ENCODE assay signal across 8 mouse cellular contexts in the genomic region with DNA sequence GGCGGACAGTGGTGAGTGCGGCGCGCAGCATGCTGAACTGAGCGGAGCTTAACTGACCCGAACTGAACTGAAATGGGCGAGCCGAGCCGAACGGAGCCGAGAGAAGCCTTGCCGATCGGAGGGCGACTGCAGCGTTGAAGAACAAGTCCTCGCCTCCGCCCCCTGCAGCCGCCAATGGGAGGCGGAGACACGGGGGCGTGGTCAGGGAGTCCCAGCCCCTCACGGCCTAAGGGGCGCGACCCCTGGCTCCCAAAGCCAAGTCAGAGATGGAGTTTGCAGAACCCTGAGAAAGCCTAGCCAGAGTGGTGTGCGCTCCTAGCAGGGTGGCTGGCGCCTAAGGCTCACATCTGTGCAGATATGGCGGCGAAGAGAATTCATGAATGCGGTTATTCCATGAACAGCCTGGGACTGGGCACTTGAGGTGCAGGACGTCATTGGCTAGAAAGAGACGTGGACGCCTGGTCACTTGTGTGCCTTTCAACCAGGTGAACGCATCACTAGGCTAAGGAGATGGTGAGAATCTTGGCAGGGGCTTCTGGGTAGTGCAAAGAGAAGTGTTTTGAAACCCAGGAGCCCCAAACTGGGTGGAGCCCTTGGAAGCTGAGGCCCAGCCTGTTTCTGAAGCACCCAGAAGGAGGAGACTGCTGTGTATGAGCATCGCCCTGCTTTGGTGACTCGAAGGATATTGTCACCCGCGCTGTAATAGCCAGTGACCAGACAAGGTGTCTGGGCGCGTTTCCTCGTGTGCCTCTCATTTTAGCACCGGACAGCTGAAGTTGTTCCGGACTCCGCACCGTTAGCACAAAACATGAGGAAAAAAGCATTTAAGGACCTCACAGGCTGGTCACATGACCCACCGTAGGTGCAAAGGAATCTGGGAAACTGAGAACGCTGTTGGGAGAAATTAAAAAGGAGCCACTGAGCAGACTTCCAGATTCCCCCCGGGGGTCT. TPM values are rescaled to one million over a fixed set of nuclear protein-coding genes. Genes with fewer than 3 reads are reported as not detected.
A peak's percentile ranks its signal among the peaks of the same experiment; 100 is the strongest.
DNase-seq lines count a peak whose midpoint lies in the region; ATAC-seq and TF ChIP-seq lines count a peak whose summit lies in the region.

Gene Aldh2, minus strand, starts transcription at position 374 of the 951 bp plus-strand sequence.

- 3% methylated on average over 47 of the region's 47 CpGs for WGBS in heart, embryonic 10.5 days
- WGBS in kidney, embryonic 15.5 days, result 3% methylated on average over 47 of the region's 47 CpGs

- H3K4me2 ChIP-seq in kidney, embryonic 15.5 days, result peak within 1 kb of the TSS; percentile 92

- peak; percentile 92 for DNase-seq in A20 (ENCODE audit: low read depth, low spot score)
- DNase-seq in heart, embryonic 10.5 days (ENCODE audit: low spot score), result peak; percentile 94
- peak; percentile 93 for DNase-seq in liver
- peak; percentile 84 to 93 for DNase-seq in spleen, postnatal 4 days (ENCODE audit: low spot score in 2 of 2)

- peak; percentile 93 for ATAC-seq in kidney, embryonic 15.5 days (replicated peaks; ENCODE audit: low FRiP score)
- ATAC-seq in monocyte, adult 5-6 weeks (replicated peaks; ENCODE audit: insufficient number of reproducible peaks, low FRiP score, low TSS enrichment, poor library complexity, severe bottlenecking), result peak; percentile 80

- no peak for TF ChIP-seq CTCF in bone marrow macrophage, adult 2 months (IDR thresholded peaks at IDR 0.05; ENCODE audit: low read depth, low read length)
- no peak for TF ChIP-seq CTCF in embryonic fibroblast, embryonic 13.5 days (IDR thresholded peaks at IDR 0.05; ENCODE audit: borderline replicate concordance, insufficient read depth, low read length)

- no peaks in the 10 kb centered on the region for H3K36me3 ChIP-seq in heart, embryonic 10.5 days
- no peaks in the 10 kb centered on the region for H3K36me3 ChIP-seq in kidney, embryonic 15.5 days

- TF ChIP-seq POLR2A in bone marrow macrophage, adult 2 months (IDR thresholded peaks at IDR 0.05; ENCODE audit: borderline replicate concordance, low read depth, low read length), result 0 out of 2 replicates have a peak, but pooled peaks have one; percentile 18
- TF ChIP-seq POLR2A in embryonic fibroblast, embryonic 13.5 days (IDR thresholded peaks at IDR 0.05; ENCODE audit: low read depth, low read length), result peak; percentile 95

- H3K4me1 ChIP-seq in bone marrow macrophage, adult 2 months (ENCODE audit: control insufficient read depth, insufficient read depth, low read length), result peaks cover 41% of the 10 kb centered on the region
- H3K4me1 ChIP-seq in embryonic fibroblast, embryonic 13.5 days (ENCODE audit: control insufficient read depth, insufficient read depth, low read length), result no peaks in the 10 kb centered on the region
- H3K4me1 ChIP-seq in heart, embryonic 10.5 days, result peaks cover 39% of the 10 kb centered on the region
- peaks cover 28% of the 10 kb centered on the region for H3K4me1 ChIP-seq in kidney, embryonic 15.5 days

- peak within 1 kb of the TSS; percentile 73 for H3K9ac ChIP-seq in kidney, embryonic 15.5 days

- H3K27me3 ChIP-seq in heart, embryonic 10.5 days (ENCODE audit: insufficient read depth, poor library complexity, severe bottlenecking), result peaks cover 20% of the 10 kb centered on the region; the same call in 1 of the 2 replicates
- H3K27me3 ChIP-seq in kidney, embryonic 15.5 days, result no peaks in the 10 kb centered on the region

- H3K9me3 ChIP-seq in heart, embryonic 10.5 days, result no peaks in the 10 kb centered on the region
- H3K9me3 ChIP-seq in kidney, embryonic 15.5 days (replicated peaks), result no peaks in the 10 kb centered on the region

- peak within 1 kb of the TSS; percentile 91 for H3K27ac ChIP-seq in bone marrow macrophage, adult 2 months (ENCODE audit: insufficient read depth, low read depth, low read length)
- H3K27ac ChIP-seq in embryonic fibroblast, embryonic 13.5 days (ENCODE audit: insufficient read depth, low read length), result peak within 1 kb of the TSS; percentile 39
- H3K27ac ChIP-seq in heart, embryonic 10.5 days, result peak within 1 kb of the TSS; percentile 83
- peak within 1 kb of the TSS; percentile 85 for H3K27ac ChIP-seq in kidney, embryonic 15.5 days

- H3K4me3 ChIP-seq in bone marrow macrophage, adult 2 months (ENCODE audit: insufficient read depth, low read length), result peak within 1 kb of the TSS; percentile 94
- peak within 1 kb of the TSS; percentile 69 for H3K4me3 ChIP-seq in embryonic fibroblast, embryonic 13.5 days (ENCODE audit: insufficient read depth, low read length)
- peak within 1 kb of the TSS; percentile 74 for H3K4me3 ChIP-seq in heart, embryonic 10.5 days
- H3K4me3 ChIP-seq in kidney, embryonic 15.5 days (replicated peaks), result peak within 1 kb of the TSS; percentile 67

RNA-seq across cellular contexts. Expression of gene Aldh2, which starts in this region (rescaled TPM):
- 844 and 895 TPM in 2 replicates for polyA plus RNA-seq in bone marrow macrophage, adult 2 months (2012; ENCODE audit: insufficient read depth, insufficient read length, missing spikeins)
- polyA plus RNA-seq in embryonic fibroblast, embryonic 13.5 days (2011; ENCODE audit: insufficient read length, low read depth, missing spikeins), result 167 and 221 TPM in 2 replicates
- 59.9 and 90.3 TPM in 2 replicates for polyA plus RNA-seq in heart, embryonic 10.5 days (2016; fragmentation: Nextera tagmentation; extraction: Ambion mirVana)
- 197 and 222 TPM in 2 replicates for polyA plus RNA-seq in kidney, embryonic 15.5 days (2015; fragmentation: Nextera tagmentation; extraction: Ambion mirVana)
- 233 to 306 TPM (median 259 TPM) in 3 replicates for total RNA-seq in monocyte, adult 5-6 weeks (2017)

Comparison
In these comparisons a context has a peak if more than half of its experiments do, and no peak if none do; other contexts are left out.
1. Peak in every context shown above with its lines: DNase-seq, ATAC-seq, H3K4me3 ChIP-seq and H3K27ac ChIP-seq.
2. H3K27ac ChIP-seq: peak in every context shown above with its lines; median percentile 91 in bone marrow macrophage, adult 2 months; 85 in kidney, embryonic 15.5 days; 83 in heart, embryonic 10.5 days; 39 in embryonic fibroblast, embryonic 13.5 days.